Mouse (Mus musculus) kidney, postnatal 4 days (tissue): ENCODE results near the gene Gpr61.

ENCODE experiments used
- DNase-seq, 2 experiments: peaks; one replicate each; pipeline ENCODE4 v3.0.0; 2021; ENCODE audit warnings: mixed read lengths in 2 of 2

Gene Gpr61

DNA sequence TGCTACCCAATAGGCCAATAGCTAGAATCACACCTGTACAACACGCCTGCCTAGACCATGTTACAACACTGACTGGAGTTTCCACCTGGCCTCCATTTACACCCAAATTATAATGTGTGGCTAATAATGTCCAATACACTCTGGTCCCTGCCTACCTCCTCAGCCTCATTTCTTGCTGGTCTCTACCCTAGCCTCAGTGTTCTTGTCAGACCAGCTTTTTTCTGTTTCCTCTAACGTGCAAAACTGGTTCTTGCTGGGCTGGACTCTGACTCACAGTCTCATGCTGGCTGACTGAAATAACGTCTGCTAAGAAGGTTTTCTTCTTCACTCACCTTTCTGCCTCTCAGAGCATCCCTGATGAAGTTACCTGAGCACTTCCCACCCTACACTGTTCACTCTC is 28.4 kb downstream of the Gpr61 start:
- DNase-seq = no peak

DNA sequence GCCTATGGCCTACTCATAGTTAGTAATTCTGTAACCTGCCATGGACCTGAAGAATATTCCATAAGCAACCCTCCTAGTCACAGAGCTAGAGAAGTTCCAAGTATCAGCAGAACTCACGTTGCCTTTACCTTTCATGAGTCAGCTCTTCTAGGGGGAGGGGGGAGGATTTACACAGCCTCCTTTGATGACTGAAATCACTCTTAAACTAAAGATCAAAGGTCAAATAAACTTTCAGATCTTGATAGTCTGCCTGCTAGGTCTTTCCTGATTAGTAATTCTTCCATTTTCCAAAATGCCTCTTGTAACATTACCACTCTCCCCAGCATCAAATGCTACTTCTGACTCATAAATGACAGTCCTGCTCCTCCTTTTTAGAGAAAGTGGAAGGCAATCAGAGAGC is 30.6 kb downstream of the Gpr61 start:
- DNase-seq = no peak

DNA sequence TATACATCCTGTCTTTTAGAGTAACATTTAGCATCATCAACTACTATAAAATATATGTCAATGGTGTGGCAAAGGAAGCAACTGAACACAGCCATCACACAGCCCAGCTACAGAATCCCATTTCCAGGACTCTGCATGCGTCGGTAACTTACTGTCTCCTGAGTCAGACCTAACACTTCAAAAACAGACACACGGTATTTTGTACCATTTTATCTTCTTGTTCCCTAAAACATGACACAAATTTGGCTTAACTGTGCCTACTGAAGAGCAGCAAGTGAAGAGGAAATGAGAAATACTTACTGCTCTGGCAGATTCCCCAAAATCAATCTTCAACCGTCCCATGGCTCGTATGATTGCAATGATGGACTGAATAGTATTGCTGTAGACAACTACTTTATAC is 31.4 kb downstream of the Gpr61 start:
- no peak for DNase-seq

DNA sequence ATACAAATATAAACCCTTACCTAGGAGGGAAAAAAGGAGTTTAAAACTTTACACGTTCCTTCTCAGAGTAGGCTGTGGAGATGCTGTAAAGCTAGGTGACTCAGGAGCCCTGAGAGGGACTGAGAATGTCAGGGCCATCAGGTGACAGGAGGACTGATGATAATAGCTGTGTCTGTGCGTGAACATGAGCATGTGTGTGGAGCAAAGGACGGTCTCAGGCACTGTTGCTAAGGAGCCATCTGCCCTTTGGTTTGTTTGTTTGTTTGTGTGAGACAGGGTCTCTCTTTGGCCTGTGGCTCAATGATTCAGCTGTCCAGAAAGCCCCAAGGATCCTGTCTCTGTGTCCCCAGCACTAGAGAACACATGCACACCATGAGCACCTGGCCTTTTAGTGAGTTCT is 33.6 kb downstream of the Gpr61 start:
- DNase-seq = no peak

DNA sequence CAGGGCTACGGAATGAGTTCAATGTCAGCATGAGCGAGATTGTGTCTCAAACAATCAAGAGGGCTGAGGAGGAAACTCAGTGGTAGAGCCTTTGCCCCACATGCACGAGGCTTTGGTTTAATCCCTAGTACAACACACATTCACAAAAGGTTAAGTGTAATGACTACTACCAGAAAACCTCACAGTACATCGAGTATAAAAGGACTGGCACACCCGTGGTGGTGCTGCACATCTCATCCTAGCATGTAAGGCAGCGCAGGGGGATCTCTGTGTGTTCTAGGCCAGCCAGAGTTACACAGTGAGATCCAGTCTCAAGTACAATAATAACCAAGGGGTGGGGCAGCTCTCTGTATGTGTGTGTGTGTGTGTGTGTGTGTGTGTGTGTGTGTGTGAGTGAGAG is 37.2 kb downstream of the Gpr61 start:
- no peak for DNase-seq

DNA sequence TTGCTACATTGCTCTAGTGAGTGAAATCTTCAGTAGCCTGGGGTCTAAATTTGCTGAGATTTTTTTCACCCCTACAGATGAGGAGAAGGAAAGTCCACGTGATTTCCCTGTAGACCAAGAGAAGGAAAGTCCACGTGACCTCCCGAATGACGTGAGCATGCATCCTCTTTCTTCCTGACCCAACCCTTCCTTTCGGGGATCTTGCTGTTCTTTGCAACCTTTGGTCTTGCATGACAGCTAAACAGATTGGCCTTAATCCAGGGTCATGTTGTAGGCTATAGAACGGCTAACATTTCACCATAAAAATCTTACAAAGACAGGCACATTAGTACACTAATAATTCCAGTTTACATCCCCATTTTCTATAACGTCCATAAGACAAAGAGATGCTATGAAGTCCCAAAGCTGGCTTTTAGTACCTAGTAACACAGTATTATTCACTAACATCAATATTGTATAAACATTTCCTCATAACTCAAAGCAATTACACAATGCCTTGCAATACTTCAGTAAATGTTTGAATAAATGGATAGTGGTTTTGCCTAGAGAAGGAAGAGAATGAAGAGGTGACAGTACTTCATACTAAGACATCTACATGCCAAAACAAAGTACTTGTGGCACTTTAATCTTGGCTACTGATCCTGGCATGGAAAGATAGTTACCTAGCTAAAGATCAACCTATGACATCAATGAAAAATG is 40.9 kb downstream of the Gpr61 start:
- DNase-seq = no peak

DNA sequence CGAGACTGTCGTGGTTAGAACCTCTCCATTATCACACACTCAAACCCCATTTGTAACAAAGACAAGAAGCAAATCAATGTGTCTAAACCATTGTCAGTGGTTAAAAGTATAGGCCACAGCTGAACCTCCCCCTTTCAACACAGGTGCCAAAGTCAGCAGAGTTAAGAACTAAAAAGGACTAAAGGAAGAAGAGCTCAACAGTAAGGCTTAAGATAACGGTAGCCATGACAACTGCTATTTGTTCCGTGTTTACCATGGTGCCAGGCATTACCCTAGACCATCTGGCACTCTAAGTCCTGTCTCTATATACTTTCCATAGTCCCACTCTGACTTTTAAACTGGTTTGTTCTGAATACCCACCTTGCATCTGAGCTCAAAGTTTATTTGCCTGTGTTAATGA is 42.0 kb downstream of the Gpr61 start:
- DNase-seq = no peak

DNA sequence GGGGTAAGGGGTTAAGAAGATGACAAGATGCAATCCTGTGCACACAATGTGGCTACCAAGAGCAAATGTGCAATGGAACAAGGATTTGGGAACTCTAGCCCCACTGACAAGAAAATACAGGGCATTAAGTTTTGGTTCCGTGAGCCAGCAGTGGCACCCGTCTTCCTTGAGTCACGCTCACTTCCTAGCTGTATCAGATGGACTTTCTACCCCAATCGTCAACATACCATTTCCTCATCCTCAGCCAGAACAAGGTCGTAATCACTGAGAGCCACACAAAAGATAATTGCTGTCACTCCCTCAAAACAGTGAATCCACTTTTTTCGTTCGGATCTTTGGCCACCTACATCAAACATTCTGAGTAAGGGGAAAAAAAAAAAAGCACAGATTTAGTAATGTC is 42.4 kb downstream of the Gpr61 start:
- no peak for DNase-seq

DNA sequence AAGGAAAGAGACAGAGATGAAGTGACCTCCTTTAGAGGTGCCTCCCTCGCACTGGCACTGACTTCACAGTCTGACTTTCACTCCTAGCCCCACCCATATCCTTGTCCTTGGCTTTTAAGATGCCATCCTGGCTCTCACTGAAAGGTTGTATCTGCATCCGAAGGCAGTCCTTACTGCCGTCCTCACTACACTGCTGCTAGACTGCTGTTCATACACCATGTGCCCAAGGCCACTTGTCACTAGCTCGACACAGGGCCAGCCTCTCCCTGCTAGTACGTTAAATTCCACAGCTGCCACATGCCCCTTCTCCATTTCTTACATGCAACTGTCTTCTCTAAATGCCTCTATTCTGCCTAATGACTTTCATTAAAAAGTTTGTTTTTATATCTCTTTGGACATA is 43.4 kb downstream of the Gpr61 start:
- no peak for DNase-seq

DNA sequence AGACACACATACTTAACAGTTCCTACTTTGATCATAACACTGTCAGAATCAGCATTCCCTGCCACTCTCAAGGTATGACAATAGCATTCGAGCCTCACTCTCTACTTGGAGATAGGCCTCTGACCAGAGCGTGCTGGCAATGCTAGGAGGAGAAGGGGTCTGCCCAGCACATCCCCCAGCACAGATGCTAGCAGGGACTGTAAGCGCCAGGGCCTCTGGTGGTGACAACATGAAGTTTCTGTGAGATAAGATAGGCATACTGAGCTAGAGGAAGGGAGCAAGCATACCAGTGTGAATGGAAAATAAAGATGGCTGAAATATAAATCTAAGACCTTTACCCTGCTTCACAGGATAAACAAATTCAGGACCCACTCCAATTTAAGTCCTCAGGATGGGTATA is 49.4 kb downstream of the Gpr61 start:
- no peak for DNase-seq

DNA sequence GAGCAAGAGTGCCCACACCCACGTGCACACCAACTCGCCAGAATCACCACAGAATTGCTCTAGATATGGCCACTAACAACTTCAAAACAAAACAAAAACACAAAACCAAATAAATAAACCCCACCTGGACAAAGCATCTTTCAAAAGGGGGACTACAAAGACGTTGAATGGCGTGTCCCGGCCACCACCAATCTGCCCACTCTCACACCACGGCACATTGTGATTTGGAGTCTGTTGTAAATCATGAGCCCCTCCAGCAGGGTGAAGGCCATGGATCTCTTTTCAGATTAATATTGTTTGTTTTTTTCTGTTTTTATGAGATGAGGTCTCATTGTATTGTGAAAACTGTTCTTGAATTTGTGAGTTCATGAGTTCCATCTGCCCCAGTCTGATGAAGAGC is 52.6 kb downstream of the Gpr61 start:
- DNase-seq = no peak

DNA sequence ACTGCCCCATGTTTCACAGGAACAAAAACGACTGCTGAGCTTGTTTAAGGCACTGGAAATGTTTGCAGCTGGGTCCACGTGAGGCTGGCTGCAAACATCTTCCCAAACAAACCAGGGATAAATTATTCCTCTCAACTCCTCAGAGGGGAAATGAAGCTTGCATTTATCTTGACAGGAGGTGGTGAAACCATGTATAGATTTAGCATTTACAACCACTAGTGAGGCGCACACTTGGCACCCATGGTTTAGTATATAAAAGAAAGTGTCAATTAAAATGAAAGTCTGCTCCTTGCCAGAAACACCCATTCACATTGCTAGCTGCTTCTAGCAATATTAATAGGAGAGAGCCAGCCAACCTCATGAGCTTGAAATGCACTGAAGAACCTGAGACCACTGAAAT is 53.1 kb downstream of the Gpr61 start:
- DNase-seq = no peak
